Mouse (Mus musculus): ENCODE measurements around the gene Sel1l. TPM values are rescaled to one million over a fixed set of nuclear protein-coding genes. Genes with fewer than 3 reads are reported as not detected.
A peak's percentile ranks its signal among the peaks of the same experiment; 100 is the strongest.

The Sel1l gene
- polyA plus RNA-seq, 1 experiment from 2014 or later = 77.3 TPM

GRCm38 (mm10) chr12:91759836-91760235, 89.1 kb downstream of the Sel1l start:
- H3K27me3 ChIP-seq (ENCODE audit: control insufficient read depth, insufficient read depth, low read length) = no peaks in the 10 kb centered on the region
- no peak overlapping the region for H3K4me3 ChIP-seq (ENCODE audit: low read depth, low read length)
- no peak overlapping the region for H3K9ac ChIP-seq (ENCODE audit: low read length)
- no peak for DNase-seq (ENCODE audit: low spot score)
- H3K4me2 ChIP-seq (replicated peaks; ENCODE audit: low read depth) = no peak overlapping the region
- no peak for ATAC-seq (ENCODE audit: low FRiP score, low TSS enrichment)
- H3K9me3 ChIP-seq (ENCODE audit: control insufficient read depth, low read length) = no peaks in the 10 kb centered on the region
- H3K27ac ChIP-seq (replicated peaks) = no peak overlapping the region
- 90% methylated on average over 3 of the region's 3 CpGs for WGBS
- H3K4me1 ChIP-seq (replicated peaks; ENCODE audit: control insufficient read depth, insufficient read depth) = no peaks in the 10 kb centered on the region
- no peak for TF ChIP-seq CTCF (IDR thresholded peaks at IDR 0.05; ENCODE audit: low read depth)
- no peaks in the 10 kb centered on the region for H3K36me3 ChIP-seq (ENCODE audit: control insufficient read depth, insufficient read depth, low read length)

DNA sequence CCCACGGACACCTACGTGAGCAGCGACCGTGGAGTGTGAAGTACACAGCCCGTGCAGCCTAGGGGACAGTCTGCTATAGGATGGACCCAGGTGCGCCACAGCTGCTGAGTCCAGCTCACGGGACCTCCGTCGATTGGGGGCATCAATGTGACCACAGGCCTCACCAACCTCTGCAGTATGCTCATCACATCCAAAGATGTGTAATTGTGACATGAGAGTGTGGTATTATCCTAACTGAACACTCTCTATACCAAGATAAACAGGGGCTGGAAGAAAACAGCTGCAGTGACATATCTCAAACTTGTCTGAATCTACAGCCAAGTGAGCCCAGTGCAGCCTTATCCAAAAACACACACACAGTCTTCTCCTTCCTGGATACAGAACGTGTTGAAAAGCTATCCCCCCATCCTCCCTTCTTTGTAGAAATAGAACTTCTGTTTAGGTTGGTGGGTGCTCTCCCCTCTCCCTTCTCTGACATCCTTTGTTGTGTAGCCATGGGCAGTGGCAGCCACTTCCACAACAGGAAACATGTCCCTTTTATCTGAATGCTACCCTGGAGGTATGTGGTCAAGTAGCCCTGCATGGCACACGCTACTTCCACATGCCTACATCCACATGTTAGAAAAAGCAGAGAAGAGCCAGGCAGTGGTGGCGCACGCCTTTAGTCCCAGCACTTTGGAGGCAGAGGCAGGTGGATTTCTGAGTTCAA, 90.9 kb downstream of the Sel1l start:
- Histone ChIP-seq H3K9me3 (ENCODE audit: control insufficient read depth, low read length) (no peaks in the 10 kb centered on the region), H3K9ac (ENCODE audit: low read length) (no peak overlapping the region), H3K4me3 (ENCODE audit: low read depth, low read length) (no peak overlapping the region), H3K36me3 (ENCODE audit: control insufficient read depth, insufficient read depth, low read length) (no peaks in the 10 kb centered on the region), H3K4me1 (replicated peaks; ENCODE audit: control insufficient read depth, insufficient read depth) (no peaks in the 10 kb centered on the region), H3K4me2 (replicated peaks; ENCODE audit: low read depth) (no peak overlapping the region), H3K27ac (replicated peaks) (no peak overlapping the region), H3K27me3 (ENCODE audit: control insufficient read depth, insufficient read depth, low read length) (no peaks in the 10 kb centered on the region)
- WGBS = 86% methylated on average over 13 of the region's 13 CpGs
- ATAC-seq (ENCODE audit: low FRiP score, low TSS enrichment) (no peak), DNase-seq (ENCODE audit: low spot score) (no peak)
- TF ChIP-seq EP300 (optimal IDR thresholded peaks at IDR 0.05) (no peak), CTCF (IDR thresholded peaks at IDR 0.05; ENCODE audit: low read depth) (no peak)

DNA sequence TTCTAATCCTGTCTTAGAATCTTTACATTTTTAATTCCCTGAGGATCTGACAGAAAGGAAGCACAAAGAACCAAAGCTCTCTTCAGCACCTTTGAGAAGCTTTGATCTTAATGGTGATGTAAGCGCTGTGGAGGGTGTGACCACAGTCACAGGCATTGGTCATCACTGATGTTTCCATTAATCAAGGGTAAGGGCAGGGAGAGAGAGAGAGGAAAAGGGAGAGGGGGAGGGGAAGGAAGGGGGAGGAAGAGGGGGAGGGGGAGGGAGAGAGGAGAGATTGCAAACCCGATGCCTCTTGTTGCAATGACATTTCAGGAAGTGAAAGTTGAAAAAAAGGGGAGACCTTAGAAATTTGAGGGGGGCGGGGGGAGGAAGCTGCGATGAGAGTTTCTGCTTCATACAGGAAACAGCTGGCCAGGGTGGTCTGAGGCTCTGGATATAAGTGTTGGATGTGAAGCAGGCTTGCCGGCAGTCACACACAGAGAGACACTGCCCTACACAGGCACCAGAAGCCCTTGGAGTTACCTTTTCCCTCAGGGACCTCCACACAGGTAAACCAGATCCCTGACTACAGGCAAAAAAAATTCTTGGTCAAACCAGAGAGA, 92.3 kb downstream of the Sel1l start:
- no peak for DNase-seq (ENCODE audit: low spot score)

More for the DNA sequence above, 92.3 kb downstream of the Sel1l start:
- no peaks in the 10 kb centered on the region for H3K36me3 ChIP-seq (ENCODE audit: control insufficient read depth, insufficient read depth, low read length)
- no peak for TF ChIP-seq EP300 (optimal IDR thresholded peaks at IDR 0.05)
- TF ChIP-seq CTCF (IDR thresholded peaks at IDR 0.05; ENCODE audit: low read depth) = no peak
- WGBS = 23% methylated on average over 5 of the region's 5 CpGs
- peak; percentile 73 for ATAC-seq (ENCODE audit: low FRiP score, low TSS enrichment)
- H3K27ac ChIP-seq (replicated peaks) = no peak overlapping the region
- no peak overlapping the region for H3K9ac ChIP-seq (ENCODE audit: low read length)
- no peaks in the 10 kb centered on the region for H3K4me1 ChIP-seq (replicated peaks; ENCODE audit: control insufficient read depth, insufficient read depth)
- no peaks in the 10 kb centered on the region for H3K27me3 ChIP-seq (ENCODE audit: control insufficient read depth, insufficient read depth, low read length)
- no peak overlapping the region for H3K4me3 ChIP-seq (ENCODE audit: low read depth, low read length)
- H3K9me3 ChIP-seq (ENCODE audit: control insufficient read depth, low read length) = no peaks in the 10 kb centered on the region
- no peak overlapping the region for H3K4me2 ChIP-seq (replicated peaks; ENCODE audit: low read depth)

Small RNA genes within 50 kb of the gene (microRNA-seq; reads per million reads assigned to microRNA genes)
- not detected for gene Gm22015

Other genes with a start within 250 kb of the Sel1l start
- gene Ston2, start 60.8 kb downstream of the Sel1l start, polyA plus RNA-seq (2015; fragmentation: Nextera tagmentation; extraction: Ambion mirVana) = 5.4 and 5.5 TPM in 2 replicates